Mouse (Mus musculus) liver, embryonic 15.5 days (tissue): ENCODE data around the gene Gpank1. TPM values are rescaled to one million over a fixed set of nuclear protein-coding genes. Genes with fewer than 3 reads are reported as not detected.
"Not testable (repeated sequence)": the region's sequence is repeated elsewhere in the genome, so short reads cannot be mapped to it uniquely, and the experiment has no call there.

Source experiments
- ATAC-seq: fragments of 200-750 bp; cut with Nextera tagmentation; 2 replicates; pipeline ENCODE4 v1.8.0; 2017; ENCODE audit warnings: moderate number of reproducible peaks, mild to moderate bottlenecking, moderate library complexity; ENCODE audit not compliant: insufficient read depth
- H3K27ac ChIP-seq: fragments of 300-500 bp; sonication (generic); replicated peaks from 2 replicates; pipeline ENCODE4 v1.5.1; 2015; ENCODE audit warnings: mild to moderate bottlenecking, inconsistent platforms
- H3K27me3 ChIP-seq: fragments of 300-500 bp; sonication (generic); 2 replicates; pipeline ENCODE4 v1.6.1; 2015; ENCODE audit warnings: mild to moderate bottlenecking, inconsistent platforms
- H3K36me3 ChIP-seq: fragments of 300-500 bp; sonication (generic); replicated peaks from 2 replicates; pipeline ENCODE4 v1.6.1; 2015; ENCODE audit warnings: moderate library complexity, mild to moderate bottlenecking, inconsistent platforms
- H3K4me1 ChIP-seq: fragments of 300-500 bp; sonication (generic); replicated peaks from 2 replicates; pipeline ENCODE4 v1.6.1; 2015; ENCODE audit warnings: inconsistent platforms
- H3K4me2 ChIP-seq: fragments of 300-500 bp; sonication (generic); 2 replicates; pipeline ENCODE4 v1.6.1; 2015; ENCODE audit warnings: moderate library complexity, mild to moderate bottlenecking, inconsistent platforms
- H3K4me3 ChIP-seq: fragments of 300-500 bp; sonication (generic); replicated peaks from 2 replicates; pipeline ENCODE4 v1.5.1; 2015; ENCODE audit warnings: mild to moderate bottlenecking, inconsistent platforms
- H3K9ac ChIP-seq: fragments of 300-500 bp; sonication (generic); 2 replicates; pipeline ENCODE4 v1.6.1; 2015; ENCODE audit warnings: moderate library complexity, mild to moderate bottlenecking, inconsistent platforms
- H3K9me3 ChIP-seq: fragments of 300-500 bp; sonication (generic); replicated peaks from 2 replicates; pipeline ENCODE4 v1.6.1; 2016; ENCODE audit warnings: inconsistent platforms
- WGBS: fragments of 180-500 bp; shearing (Covaris S2); methylation state at CpG from one replicate; pipeline ENCODE4 v1.1.7; 2015; ENCODE audit warnings: mixed read lengths; ENCODE audit not compliant: insufficient replicate concordance; 5-methylcytosine and 5-hydroxymethylcytosine counted together
- polyA plus RNA-seq: library from polyadenylated mRNA; unstranded; fragments of >200 nt; fragmentation: Nextera tagmentation; extraction: Ambion mirVana; gene quantifications from 2 replicates; pipeline ENCODE4 v1.2.1, GENCODE M21; 2015

Gpank1 gene
- polyA plus RNA-seq, 1 experiment from 2014 or later = 12.8 TPM

DNA sequence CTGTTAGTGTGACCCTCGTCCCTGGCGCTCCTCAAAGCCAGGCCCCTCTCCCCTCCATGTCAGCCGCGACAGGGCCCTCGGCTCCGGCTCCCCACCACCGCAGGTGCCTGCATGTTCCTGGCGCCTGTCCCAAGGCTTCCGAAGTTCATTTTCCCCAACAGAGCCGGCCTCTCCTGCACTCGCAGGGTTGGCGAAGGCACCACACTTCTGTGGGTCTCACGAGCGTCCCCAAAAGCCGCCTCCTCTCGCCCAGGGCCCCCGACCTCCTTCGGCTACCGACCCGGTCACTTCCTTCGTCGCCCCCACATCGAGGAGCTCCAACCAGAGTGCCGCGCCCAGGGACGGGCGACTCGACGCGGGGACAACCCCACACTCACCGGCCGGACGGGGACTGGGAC, 511 bp upstream of the Gpank1 start:
- Histone ChIP-seq H3K4me1 (peaks cover 39% of the 10 kb centered on the region), H3K4me3 (peak overlapping the region; percentile 88), H3K9me3 (no peaks in the 10 kb centered on the region), H3K36me3 (peaks cover 60% of the 10 kb centered on the region), H3K27ac (peak overlapping the region; percentile 74), H3K9ac (peak overlapping the region; percentile 94), H3K4me2 (peak overlapping the region; percentile 95), H3K27me3 (no peaks in the 10 kb centered on the region)
- WGBS = under 1% methylated on average over 33 of the region's 33 CpGs
- ATAC-seq = peak; percentile 6; the same call in 1 of the 2 replicates

DNA sequence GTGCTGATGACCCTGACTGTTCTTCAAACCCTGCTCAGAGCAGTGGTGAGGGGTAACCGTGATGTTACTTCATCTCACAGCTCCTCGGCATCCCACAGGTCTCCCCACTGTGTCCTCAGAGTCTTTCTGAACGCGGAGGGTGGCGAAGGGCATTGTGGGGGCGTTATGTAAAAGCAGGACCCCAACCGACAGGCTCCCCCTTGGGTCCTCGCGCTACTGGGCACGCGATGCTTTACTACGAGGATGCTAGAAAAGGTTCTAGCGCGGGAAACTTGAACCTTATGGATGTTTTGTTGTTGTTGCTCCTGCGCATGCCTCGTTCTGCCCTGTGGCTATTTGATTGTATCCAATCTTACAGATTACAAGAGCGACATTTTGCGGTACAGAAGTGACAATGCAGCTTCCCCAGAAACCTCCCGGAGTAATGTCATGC, 632 bp downstream of the Gpank1 start, which contains the start of gene Csnk2b:
Gene Csnk2b, minus strand, starts transcription at position 183 of the 433 bp plus-strand sequence.
- WGBS = under 1% methylated on average over 19 of the region's 19 CpGs
- ATAC-seq = no peak

DNA sequence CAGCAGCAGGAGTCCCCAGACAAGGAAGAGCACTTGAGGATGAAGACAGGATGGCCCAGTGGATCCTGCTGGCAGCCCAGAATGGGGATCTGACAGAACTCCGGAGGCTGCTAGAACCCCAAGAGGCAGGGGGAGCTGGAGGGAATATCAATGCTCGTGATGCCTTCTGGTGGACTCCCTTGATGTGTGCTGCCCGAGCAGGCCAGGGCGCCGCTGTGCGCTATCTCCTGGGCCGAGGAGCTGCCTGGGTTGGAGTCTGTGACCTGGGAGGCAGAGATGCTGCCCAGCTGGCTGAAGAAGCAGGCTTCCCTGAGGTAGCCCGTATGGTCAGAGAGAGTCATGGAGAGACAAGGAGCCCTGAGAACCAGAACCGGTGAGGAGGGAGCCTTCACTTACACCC, 2.0 kb downstream of the Gpank1 start:
- not testable (repeated sequence) for H3K4me3 ChIP-seq, H3K27ac ChIP-seq, H3K9ac ChIP-seq, H3K9me3 ChIP-seq, ATAC-seq, H3K4me2 ChIP-seq, H3K27me3 ChIP-seq
- Histone ChIP-seq H3K36me3 (peaks cover 37% of the 10 kb centered on the region), H3K4me1 (peaks cover 62% of the 10 kb centered on the region)
- 86% methylated on average over 9 of the region's 9 CpGs for WGBS

More for the DNA sequence above, 632 bp downstream of the Gpank1 start, which contains the start of gene Csnk2b:
- Histone ChIP-seq H3K4me2 (peak within 1 kb of the TSS; percentile 95), H3K9ac (peak within 1 kb of the TSS; percentile 94), H3K27me3 (no peaks in the 10 kb centered on the region), H3K27ac (peak within 1 kb of the TSS; percentile 92), H3K4me1 (peaks cover 50% of the 10 kb centered on the region), H3K9me3 (no peaks in the 10 kb centered on the region), H3K36me3 (peaks cover 49% of the 10 kb centered on the region), H3K4me3 (peak within 1 kb of the TSS; percentile 88)

DNA sequence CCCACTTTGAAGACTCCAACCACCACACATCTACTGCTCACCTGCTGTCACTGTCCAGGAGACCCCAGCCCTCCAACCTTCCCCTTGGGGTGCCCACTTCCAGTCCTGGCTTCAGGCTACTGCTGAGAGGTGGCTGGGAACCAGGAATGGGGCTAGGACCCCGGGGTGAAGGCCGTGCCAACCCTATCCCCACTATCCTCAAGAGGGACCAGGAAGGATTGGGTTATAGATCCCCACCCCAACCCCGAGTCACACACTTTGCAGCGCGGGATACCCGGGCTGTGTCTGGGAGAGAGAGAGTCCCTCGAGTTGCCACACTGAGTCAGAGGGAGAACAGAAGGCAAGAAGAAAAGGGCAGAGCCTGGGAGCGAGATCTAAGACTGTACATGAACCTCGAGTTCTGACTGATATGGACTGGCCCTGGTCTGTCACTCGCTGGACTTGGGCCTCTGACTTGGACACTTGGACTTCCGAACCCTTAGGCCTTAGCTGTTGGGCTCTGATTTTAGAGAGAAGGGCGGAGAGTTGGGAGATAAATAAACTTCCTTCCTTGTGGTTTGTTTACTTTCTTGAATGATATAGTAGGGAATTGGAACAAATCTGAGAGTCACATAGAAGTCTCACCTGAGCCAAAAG, 3.1 kb downstream of the Gpank1 start:
- 83% methylated on average over 12 of the region's 12 CpGs for WGBS
- H3K27ac ChIP-seq, H3K9ac ChIP-seq, H3K4me3 ChIP-seq, ATAC-seq, H3K27me3 ChIP-seq, H3K9me3 ChIP-seq, H3K4me2 ChIP-seq: not testable (repeated sequence)
- H3K36me3 ChIP-seq = peaks cover 37% of the 10 kb centered on the region
- peaks cover 70% of the 10 kb centered on the region for H3K4me1 ChIP-seq

DNA sequence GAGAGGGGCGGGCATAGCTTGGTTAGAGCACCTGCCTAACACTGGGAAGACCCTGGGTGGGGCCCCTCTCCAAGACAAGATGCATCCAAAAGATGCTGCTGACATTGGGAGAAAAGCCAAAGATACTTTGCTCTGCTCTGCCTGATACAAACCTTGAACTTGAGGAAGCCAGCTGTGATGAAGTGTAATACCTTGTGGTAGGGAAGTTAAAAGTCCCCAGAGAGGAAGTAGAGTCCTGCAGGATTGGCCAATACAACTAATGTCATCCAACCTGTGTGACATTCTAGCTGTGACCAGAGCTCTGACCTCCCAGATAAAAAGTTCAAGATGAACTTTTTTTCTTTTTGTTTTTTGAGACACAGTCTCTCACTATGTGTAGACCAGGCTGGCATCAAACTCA, 3.8 kb downstream of the Gpank1 start:
- H3K27ac ChIP-seq = peak overlapping the region; percentile 91
- no peak overlapping the region for H3K9ac ChIP-seq

DNA sequence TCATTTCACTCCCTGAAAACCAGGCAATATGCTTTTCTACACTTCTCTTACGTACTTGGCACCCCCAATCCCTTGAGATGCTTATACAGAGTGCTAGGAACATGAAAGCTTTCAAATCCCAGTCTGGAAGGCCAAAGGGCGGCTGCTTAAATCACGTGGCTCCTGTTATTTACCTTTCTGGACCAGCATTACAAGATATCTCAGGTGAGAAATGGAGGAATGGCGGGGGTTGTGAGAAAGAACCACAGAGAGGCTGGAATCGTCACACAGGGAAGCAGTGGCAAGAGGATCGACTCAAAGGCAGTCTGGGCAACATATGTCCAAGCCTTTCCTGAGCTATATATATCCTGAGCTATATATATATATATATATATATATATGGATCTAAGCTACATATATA, 4.3 kb downstream of the Gpank1 start:
- peak overlapping the region; percentile 91 for H3K27ac ChIP-seq
- H3K27me3 ChIP-seq = no peaks in the 10 kb centered on the region
- H3K4me2 ChIP-seq = peak overlapping the region; percentile 90
- ATAC-seq = no peak
- peak overlapping the region; percentile 70 for H3K4me3 ChIP-seq
- no peaks in the 10 kb centered on the region for H3K9me3 ChIP-seq
- peaks cover 70% of the 10 kb centered on the region for H3K4me1 ChIP-seq
- peak overlapping the region; percentile 85 for H3K9ac ChIP-seq
- H3K36me3 ChIP-seq = peaks cover 42% of the 10 kb centered on the region
- 39% methylated on average over 6 of the region's 6 CpGs for WGBS

More for the DNA sequence above, 3.8 kb downstream of the Gpank1 start:
- WGBS = 94% methylated on average over 1 of the region's 1 CpGs
- Histone ChIP-seq H3K4me2 (peak overlapping the region; percentile 90), H3K4me1 (peaks cover 70% of the 10 kb centered on the region), H3K4me3 (peak overlapping the region; percentile 70; the same call in 1 of the 2 replicates), H3K36me3 (peaks cover 38% of the 10 kb centered on the region), H3K27me3 (no peaks in the 10 kb centered on the region), H3K9me3 (no peaks in the 10 kb centered on the region)
- no peak for ATAC-seq

DNA sequence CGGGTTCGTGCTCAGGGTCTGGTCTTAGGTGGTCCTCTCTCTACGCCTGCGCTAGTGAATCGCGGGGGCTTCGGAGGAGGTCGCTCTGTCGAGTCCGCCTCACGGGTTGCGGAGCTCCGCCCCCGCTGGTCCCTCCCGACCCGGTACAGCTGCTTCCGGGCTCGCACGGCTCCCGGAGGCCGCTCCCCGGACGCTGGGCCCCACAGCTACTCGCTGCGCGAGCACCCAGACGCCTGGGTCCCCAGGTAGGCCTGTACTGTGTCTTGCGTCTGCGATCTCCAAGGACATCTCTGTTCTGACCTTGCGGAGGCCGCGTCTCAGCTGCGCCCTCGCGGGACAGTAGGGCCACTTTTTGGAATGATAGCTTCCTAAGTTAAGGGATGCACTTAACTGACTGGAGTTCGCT, 5.0 kb downstream of the Gpank1 start, which contains the start of gene D17H6S53E:
Gene D17H6S53E, plus strand, starts transcription at position 168 of the 406 bp plus-strand sequence.
- Histone ChIP-seq H3K9ac (peak within 1 kb of the TSS; percentile 85), H3K4me1 (peaks cover 74% of the 10 kb centered on the region), H3K9me3 (no peaks in the 10 kb centered on the region), H3K27me3 (no peaks in the 10 kb centered on the region), H3K4me3 (peak within 1 kb of the TSS; percentile 70), H3K36me3 (peaks cover 43% of the 10 kb centered on the region), H3K4me2 (peak within 1 kb of the TSS; percentile 90), H3K27ac (peak within 1 kb of the TSS; percentile 91)
- under 1% methylated on average over 36 of the region's 36 CpGs for WGBS
- peak; percentile 72 for ATAC-seq

DNA sequence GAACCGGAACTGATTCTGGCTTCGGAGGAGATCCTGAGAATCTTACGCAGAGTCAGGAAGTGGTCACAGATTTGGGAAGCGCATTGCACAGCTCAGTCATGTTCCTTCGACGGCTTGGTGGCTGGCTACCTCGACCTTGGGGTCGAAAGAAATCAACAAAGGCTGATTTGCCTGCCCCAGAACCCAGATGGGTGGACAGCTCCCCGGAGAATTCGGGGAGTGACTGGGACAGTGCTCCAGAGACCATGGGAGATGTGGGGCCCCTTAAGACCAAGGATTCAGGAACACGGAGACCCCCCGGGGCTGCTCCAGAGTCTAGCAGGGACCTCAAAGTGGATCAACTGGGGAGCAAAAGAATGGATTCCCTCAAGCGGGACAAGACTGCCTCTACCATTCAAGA, 5.8 kb downstream of the Gpank1 start:
- no peaks in the 10 kb centered on the region for H3K27me3 ChIP-seq
- peaks cover 72% of the 10 kb centered on the region for H3K4me1 ChIP-seq
- H3K9ac ChIP-seq = peak overlapping the region; percentile 85
- H3K4me3 ChIP-seq = peak overlapping the region; percentile 70
- ATAC-seq = no peak
- no peaks in the 10 kb centered on the region for H3K9me3 ChIP-seq
- H3K4me2 ChIP-seq = peak overlapping the region; percentile 90
- H3K27ac ChIP-seq = peak overlapping the region; percentile 91
- H3K36me3 ChIP-seq = peaks cover 43% of the 10 kb centered on the region
- WGBS = 40% methylated on average over 13 of the region's 13 CpGs

DNA sequence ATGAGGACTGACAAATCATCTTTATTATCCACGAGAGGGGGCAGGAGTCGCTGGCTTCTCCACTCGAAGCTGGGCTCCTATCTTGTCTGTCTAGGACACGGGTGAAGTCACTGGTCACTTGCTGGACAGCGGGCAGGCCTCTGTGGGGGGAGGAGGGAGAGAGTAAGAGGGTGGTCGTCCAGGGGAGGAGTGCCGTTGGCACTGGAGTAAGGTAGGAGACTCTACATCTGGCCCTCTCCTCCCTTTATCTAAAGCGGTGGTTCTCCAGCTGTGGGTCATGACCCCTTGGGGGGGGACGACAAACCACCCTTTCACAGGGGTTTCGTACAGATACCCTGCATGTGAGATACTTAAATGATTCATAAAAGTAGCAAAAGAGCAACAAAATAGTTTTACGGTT, 7.7 kb downstream of the Gpank1 start:
- Histone ChIP-seq H3K27ac (no peak overlapping the region), H3K4me3 (no peak overlapping the region), H3K4me1 (peaks cover 68% of the 10 kb centered on the region), H3K4me2 (no peak overlapping the region), H3K9ac (no peak overlapping the region), H3K9me3 (no peaks in the 10 kb centered on the region), H3K27me3 (no peaks in the 10 kb centered on the region), H3K36me3 (peaks cover 35% of the 10 kb centered on the region)
- 63% methylated on average over 11 of the region's 11 CpGs for WGBS
- ATAC-seq = no peak

DNA sequence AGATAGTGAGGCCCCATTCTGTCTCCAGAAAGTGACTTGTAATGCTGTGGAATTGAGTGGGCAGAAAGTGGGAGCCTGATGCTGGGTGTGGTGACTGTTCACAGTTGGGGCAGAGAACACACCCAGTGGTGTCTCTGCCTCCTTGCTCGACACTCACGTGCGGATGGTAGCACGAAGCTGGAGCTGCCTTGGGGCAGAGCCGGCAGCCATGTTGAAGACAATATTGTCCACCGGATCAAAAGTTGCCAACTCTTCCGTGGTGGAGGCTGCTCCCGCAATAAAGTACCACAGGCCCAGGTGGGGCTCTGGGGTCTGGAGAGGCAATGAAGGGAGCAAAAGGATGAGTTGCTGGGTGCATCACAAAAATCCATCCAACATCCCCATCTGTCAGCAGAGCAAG, 9.8 kb downstream of the Gpank1 start:
- peak overlapping the region; percentile 60 for H3K27ac ChIP-seq
- H3K9me3 ChIP-seq = no peaks in the 10 kb centered on the region
- ATAC-seq = no peak
- 65% methylated on average over 8 of the region's 8 CpGs for WGBS
- peak overlapping the region; percentile 50 for H3K4me2 ChIP-seq
- H3K4me3 ChIP-seq = peak overlapping the region; percentile 45
- H3K4me1 ChIP-seq = peaks cover 56% of the 10 kb centered on the region
- no peaks in the 10 kb centered on the region for H3K27me3 ChIP-seq
- H3K9ac ChIP-seq = peak overlapping the region; percentile 32; the same call in 1 of the 2 replicates
- peaks cover 23% of the 10 kb centered on the region for H3K36me3 ChIP-seq

DNA sequence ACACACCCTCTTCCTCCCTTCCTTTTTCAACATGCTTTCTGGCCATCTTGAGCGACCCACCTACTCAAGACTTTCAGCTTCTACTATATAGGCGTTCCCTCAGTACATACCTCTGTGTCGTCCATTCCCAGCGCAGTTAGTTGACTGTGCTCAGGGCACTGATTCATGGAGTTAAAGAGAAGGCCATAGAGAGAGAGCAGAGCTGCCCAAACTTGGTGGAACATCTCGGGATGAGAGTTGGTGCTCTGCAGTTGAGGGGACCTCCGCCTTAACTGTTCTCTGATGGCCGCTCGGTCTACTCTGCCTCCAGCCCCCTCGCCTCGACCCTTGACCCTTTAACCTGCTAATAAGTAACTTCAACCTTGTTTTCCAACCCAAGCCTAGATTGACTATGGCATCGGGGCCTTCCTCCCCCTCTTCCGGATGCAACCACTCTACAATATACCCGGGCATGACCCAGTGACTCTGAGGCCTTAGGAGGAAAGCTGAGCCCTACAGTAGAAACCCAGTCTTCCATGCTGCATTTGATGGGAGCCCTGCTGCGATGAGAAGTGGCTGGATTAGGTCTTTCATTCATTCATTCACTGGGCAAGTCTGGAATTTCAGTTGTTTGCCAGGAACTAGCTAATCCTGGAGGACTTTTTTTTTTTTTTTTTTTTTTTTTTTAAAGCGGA, 10.4 kb downstream of the Gpank1 start, which contains the start of gene Apom:
Gene Apom, minus strand, starts transcription at position 551 of the 674 bp plus-strand sequence.
- Histone ChIP-seq H3K9ac (peak within 1 kb of the TSS; percentile 32; the same call in 1 of the 2 replicates), H3K4me2 (peak within 1 kb of the TSS; percentile 50), H3K4me3 (peak within 1 kb of the TSS; percentile 45), H3K4me1 (peaks cover 56% of the 10 kb centered on the region), H3K9me3 (no peaks in the 10 kb centered on the region), H3K36me3 (peaks cover 23% of the 10 kb centered on the region), H3K27ac (peak within 1 kb of the TSS; percentile 60), H3K27me3 (no peaks in the 10 kb centered on the region)
- WGBS = 67% methylated on average over 15 of the region's 15 CpGs
- ATAC-seq = no peak
